Mouse (Mus musculus) hindbrain, embryonic 12.5 days (tissue): Measurements from ENCODE around the gene Krtap4-9. TPM values are rescaled to one million over a fixed set of nuclear protein-coding genes. Genes with fewer than 3 reads are reported as not detected.

Source experiments
- polyA plus RNA-seq: library from polyadenylated mRNA; unstranded; fragments of >200 nt; fragmentation: Nextera tagmentation; extraction: Ambion mirVana; gene quantifications from 2 replicates; pipeline ENCODE4 v1.2.1, GENCODE M21; 2016

Krtap4-9 gene
- polyA plus RNA-seq, 1 experiment from 2014 or later = not detected

Other genes with a start within 250 kb of the Krtap4-9 start
- not detected in 2 replicates for gene Krt40, start 242.0 kb upstream of the Krtap4-9 start, polyA plus RNA-seq
- not detected in 2 replicates for gene Krtap3-3, start 234.3 kb upstream of the Krtap4-9 start, polyA plus RNA-seq
- gene Krtap3-2, start 228.3 kb upstream of the Krtap4-9 start, polyA plus RNA-seq = not detected in 2 replicates
- gene Gm11939, start 225.7 kb upstream of the Krtap4-9 start, polyA plus RNA-seq = not detected in 2 replicates
- gene Krtap3-1, start 218.6 kb upstream of the Krtap4-9 start, polyA plus RNA-seq = not detected in 2 replicates
- gene Krtap1-5, start 204.2 kb upstream of the Krtap4-9 start, polyA plus RNA-seq = not detected in 2 replicates
- not detected in 2 replicates for gene Krtap1-4, start 201.5 kb upstream of the Krtap4-9 start, polyA plus RNA-seq
- gene Krtap1-3, start 193.9 kb upstream of the Krtap4-9 start, polyA plus RNA-seq = not detected in 2 replicates
- gene Krtap9-3, start 187.1 kb upstream of the Krtap4-9 start, polyA plus RNA-seq = not detected in 2 replicates
- not detected in 2 replicates for gene Gm11938, start 181.9 kb upstream of the Krtap4-9 start, polyA plus RNA-seq
- not detected in 2 replicates for gene Gm11937, start 175.0 kb upstream of the Krtap4-9 start, polyA plus RNA-seq
- gene Krtap2-4, start 170.4 kb upstream of the Krtap4-9 start, polyA plus RNA-seq = not detected in 2 replicates
- gene Gm11562, start 164.8 kb upstream of the Krtap4-9 start, polyA plus RNA-seq = not detected in 2 replicates
- gene Krtap4-1, start 157.0 kb upstream of the Krtap4-9 start, polyA plus RNA-seq = not detected in 2 replicates
- gene Krtap4-2, start 150.1 kb upstream of the Krtap4-9 start, polyA plus RNA-seq = not detected in 2 replicates
- gene Krtap4-7, start 141.1 kb upstream of the Krtap4-9 start, polyA plus RNA-seq = not detected in 2 replicates
- gene Gm11555, start 135.0 kb upstream of the Krtap4-9 start, polyA plus RNA-seq = not detected in 2 replicates
- not detected in 2 replicates for gene Gm11563, start 126.2 kb upstream of the Krtap4-9 start, polyA plus RNA-seq
- gene Krtap4-6, start 119.2 kb upstream of the Krtap4-9 start, polyA plus RNA-seq = not detected in 2 replicates
- gene Gm14190, start 94.5 kb upstream of the Krtap4-9 start, polyA plus RNA-seq = not detected in 2 replicates
- not detected in 2 replicates for gene Gm14180, start 50.9 kb upstream of the Krtap4-9 start, polyA plus RNA-seq
- not detected in 2 replicates for gene Gm11595, start 12.3 kb upstream of the Krtap4-9 start, polyA plus RNA-seq
- not detected in 2 replicates for gene Krtap4-8, start 4.5 kb upstream of the Krtap4-9 start, polyA plus RNA-seq
- gene Gm11596, start 8.3 kb downstream of the Krtap4-9 start, polyA plus RNA-seq = not detected in 2 replicates
- gene Gm11569, start 13.7 kb downstream of the Krtap4-9 start, polyA plus RNA-seq = not detected in 2 replicates
- gene Gm11554, start 19.2 kb downstream of the Krtap4-9 start, polyA plus RNA-seq = not detected in 2 replicates
- gene Krtap4-13, start 24.7 kb downstream of the Krtap4-9 start, polyA plus RNA-seq = not detected in 2 replicates
- not detected in 2 replicates for gene Gm11564, start 30.5 kb downstream of the Krtap4-9 start, polyA plus RNA-seq
- gene 2300003K06Rik, start 52.9 kb downstream of the Krtap4-9 start, polyA plus RNA-seq = not detected in 2 replicates
- not detected in 2 replicates for gene Krtap4-16, start 66.4 kb downstream of the Krtap4-9 start, polyA plus RNA-seq
- gene Gm11568, start 72.7 kb downstream of the Krtap4-9 start, polyA plus RNA-seq = not detected in 2 replicates
- not detected in 2 replicates for gene Gm11559, start 79.3 kb downstream of the Krtap4-9 start, polyA plus RNA-seq
- not detected in 2 replicates for gene Krtap9-1, start 88.2 kb downstream of the Krtap4-9 start, polyA plus RNA-seq
- not detected in 2 replicates for gene Gm11567, start 94.0 kb downstream of the Krtap4-9 start, polyA plus RNA-seq
- not detected in 2 replicates for gene Krtap31-1, start 122.7 kb downstream of the Krtap4-9 start, polyA plus RNA-seq
- gene Gm11565, start 129.6 kb downstream of the Krtap4-9 start, polyA plus RNA-seq = not detected in 2 replicates
- not detected in 2 replicates for gene Krtap31-2, start 151.1 kb downstream of the Krtap4-9 start, polyA plus RNA-seq
- not detected in 2 replicates for gene Krtap9-5, start 163.3 kb downstream of the Krtap4-9 start, polyA plus RNA-seq
- gene Krtap29-1, start 193.9 kb downstream of the Krtap4-9 start, polyA plus RNA-seq = not detected in 2 replicates
- gene Krtap16-1, start 201.4 kb downstream of the Krtap4-9 start, polyA plus RNA-seq = not detected in 2 replicates
- gene Krtap17-1, start 208.8 kb downstream of the Krtap4-9 start, polyA plus RNA-seq = not detected in 2 replicates
- gene Krt33a, start 231.0 kb downstream of the Krtap4-9 start, polyA plus RNA-seq = not detected in 2 replicates
- 0.14 TPM in 1 of 2 replicates, not detected in the other for gene Krt33b, start 244.7 kb downstream of the Krtap4-9 start, polyA plus RNA-seq